Mouse (Mus musculus): ENCODE measurements around the gene Paqr5.

GRCm38 (mm10) chr9:61999653-62000420 lies 26.8 kb downstream of the Paqr5 start:
- TF ChIP-seq CTCF (IDR thresholded peaks at IDR 0.05; ENCODE audit: control insufficient read depth, insufficient read depth, low read length) (no peak), POLR2A (IDR thresholded peaks at IDR 0.05; ENCODE audit: borderline replicate concordance, control insufficient read depth, low read depth, low read length) (no peak)
